Mouse (Mus musculus) heart, postnatal 36 days (tissue): Measurements from ENCODE around the gene Vps13d. TPM values are rescaled to one million over a fixed set of nuclear protein-coding genes. Genes with fewer than 3 reads are reported as not detected.

Experiments used
- DNase-seq, 2 experiments: peaks; one replicate each; pipeline ENCODE4 v3.0.0; 2021 to 2022
- intact Hi-C: fragments of 180-260 bp; cut with DNase I; formaldehyde crosslinking; loops from one replicate; pipeline ENCODE4 v1.15.1; 2025
- total RNA-seq, 2 experiments: library from RNA; stranded (reverse); gene quantifications; 2 replicates each; pipeline ENCODE4 v1.2.3; 2021

Vps13d gene
- total RNA-seq, 2 experiments from 2014 or later, result 70.1 to 73.5 TPM

GRCm38 (mm10) chr4:145017745-145018144 is 177.1 kb downstream of the Vps13d start:
- intact Hi-C loops, result no loop called here

DNA sequence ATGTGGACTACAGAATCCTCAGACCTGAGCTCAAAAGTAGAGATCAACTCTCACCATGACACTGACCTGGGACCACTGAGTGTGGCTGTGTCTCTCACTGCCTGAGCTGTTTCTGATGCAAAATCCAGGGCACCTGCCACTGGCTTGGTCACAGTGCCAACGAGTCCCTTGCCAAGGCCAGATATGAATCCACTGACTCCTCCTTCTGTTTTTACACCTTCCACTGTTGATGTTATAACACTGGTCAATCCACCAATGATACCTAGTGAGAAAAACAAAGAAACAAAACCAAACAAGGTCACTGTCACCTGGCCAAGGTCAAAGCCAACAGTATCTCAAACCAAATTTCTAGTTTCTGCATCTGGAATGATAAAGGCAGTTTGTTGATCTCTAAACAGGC is 178.1 kb downstream of the Vps13d start:
- no peak for DNase-seq
- intact Hi-C loops, result no loop called here

More at GRCm38 (mm10) chr4:145017745-145018144, 177.1 kb downstream of the Vps13d start:
- DNase-seq, result peak; percentile 72 to 77

DNA sequence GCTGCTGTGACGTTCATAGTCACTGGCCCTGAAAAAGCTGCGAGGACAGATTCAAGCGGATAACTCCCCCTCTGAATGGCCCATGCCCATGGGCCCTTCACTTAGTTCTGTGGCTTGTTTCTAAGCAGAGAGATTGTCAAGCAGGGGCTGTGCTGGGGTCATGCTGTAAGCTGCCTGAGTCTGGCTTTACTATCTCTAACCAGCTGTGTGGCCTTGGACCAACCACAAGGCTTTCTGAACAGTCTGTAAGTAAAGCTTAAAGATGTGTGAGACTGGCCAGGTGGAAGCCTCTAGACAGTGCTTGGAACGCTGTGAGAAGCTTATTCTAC is 180.2 kb downstream of the Vps13d start:
- DNase-seq, result no peak
- intact Hi-C loops, result no loop called here

GRCm38 (mm10) chr4:145013760-145014631 is 180.8 kb downstream of the Vps13d start:
- no peak for DNase-seq
- intact Hi-C loops, result no loop called here

DNA sequence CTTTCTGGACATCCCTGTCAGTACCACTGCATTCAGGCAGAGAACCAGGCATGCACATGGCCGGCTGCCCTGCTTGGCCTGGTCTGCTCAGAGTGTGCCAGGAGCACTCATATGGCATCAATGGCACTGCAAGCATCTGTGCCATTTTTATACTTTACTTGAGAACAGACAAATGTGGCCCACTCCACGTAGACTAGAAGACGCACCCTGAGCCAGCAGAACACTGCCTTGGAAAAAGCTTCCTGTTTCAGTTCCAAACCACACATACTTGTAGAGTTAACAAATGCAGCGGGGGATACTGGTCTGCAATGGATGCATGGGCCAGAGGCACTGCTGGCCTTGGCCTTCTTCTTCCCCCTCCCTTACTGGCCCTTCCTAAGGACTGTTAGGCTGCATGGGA is 181.6 kb downstream of the Vps13d start:
- intact Hi-C loops, result no loop called here
- peak; percentile 35 to 53 for DNase-seq

- intact Hi-C loops, result no loop called here
Measured at GRCm38 (mm10) chr4:145011156-145011555, 183.6 kb downstream of the Vps13d start.

GRCm38 (mm10) chr4:145009934-145010333 is 184.9 kb downstream of the Vps13d start:
- intact Hi-C loops, result no loop called here
- no peak for DNase-seq

More at GRCm38 (mm10) chr4:145011156-145011555, 183.6 kb downstream of the Vps13d start:
- no peak for DNase-seq

DNA sequence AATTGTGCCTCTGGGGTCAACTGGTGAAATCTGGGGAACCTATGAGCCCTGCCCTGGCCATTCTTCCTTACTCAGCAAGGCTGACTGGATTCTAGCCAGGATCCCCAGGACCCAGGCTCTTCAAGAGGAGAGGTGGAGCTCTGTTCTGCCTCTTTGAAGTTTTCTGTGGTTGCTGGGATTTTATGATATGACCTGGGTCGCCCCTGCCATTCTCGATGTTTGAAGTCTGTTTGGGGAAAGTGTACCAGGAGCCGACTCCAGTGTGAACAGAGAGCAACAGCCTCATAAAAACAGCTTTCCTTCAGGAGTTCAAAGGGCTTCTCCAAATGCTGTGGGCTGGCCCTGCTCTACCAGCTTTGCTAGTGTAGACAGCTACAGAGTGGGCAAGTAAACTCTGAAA is 185.4 kb downstream of the Vps13d start:
- DNase-seq, result no peak
- intact Hi-C loops, result no loop called here

GRCm38 (mm10) chr4:145005943-145006545 is 188.8 kb downstream of the Vps13d start:
- DNase-seq, result no peak
- intact Hi-C loops, result no loop called here

GRCm38 (mm10) chr4:145004176-145004575 is 190.6 kb downstream of the Vps13d start:
- no peak for DNase-seq
- intact Hi-C loops, result no loop called here

DNA sequence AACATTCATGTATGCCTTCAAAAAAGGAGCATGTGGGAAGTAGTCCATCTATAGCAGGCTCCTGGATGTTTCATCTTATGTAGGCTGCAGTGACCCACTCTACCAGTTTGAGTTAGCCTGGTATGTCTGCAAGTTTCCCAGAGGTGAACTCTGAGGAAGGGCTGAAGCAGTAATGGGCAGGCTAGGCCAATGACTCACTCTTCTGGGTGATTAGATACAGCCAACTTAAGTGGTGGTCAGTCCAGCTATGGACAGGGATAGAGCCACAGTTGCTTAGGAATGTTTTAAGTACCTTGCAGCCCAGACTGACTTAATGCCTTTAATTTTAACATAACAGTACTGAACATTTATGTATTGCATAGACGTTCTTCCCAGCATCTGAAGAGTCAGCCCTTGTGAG is 192.1 kb downstream of the Vps13d start:
- intact Hi-C loops, result no loop called here
- no peak for DNase-seq

GRCm38 (mm10) chr4:144999903-145000382 is 194.9 kb downstream of the Vps13d start:
- intact Hi-C loops, result no loop called here
- DNase-seq, result peak; percentile 63

- DNase-seq, result no peak
- intact Hi-C loops, result no loop called here
Measured at GRCm38 (mm10) chr4:144999572-144999880, 195.3 kb downstream of the Vps13d start.

- intact Hi-C loops, result no loop called here
- no peak for DNase-seq
Measured at GRCm38 (mm10) chr4:144998808-144999571, 195.8 kb downstream of the Vps13d start.

GRCm38 (mm10) chr4:144997887-144998658 is 196.7 kb downstream of the Vps13d start:
- DNase-seq, result no peak
- intact Hi-C loops, result no loop called here

- intact Hi-C loops, result no loop called here
- DNase-seq, result no peak
Measured at GRCm38 (mm10) chr4:144996996-144997820, 197.6 kb downstream of the Vps13d start.

DNA sequence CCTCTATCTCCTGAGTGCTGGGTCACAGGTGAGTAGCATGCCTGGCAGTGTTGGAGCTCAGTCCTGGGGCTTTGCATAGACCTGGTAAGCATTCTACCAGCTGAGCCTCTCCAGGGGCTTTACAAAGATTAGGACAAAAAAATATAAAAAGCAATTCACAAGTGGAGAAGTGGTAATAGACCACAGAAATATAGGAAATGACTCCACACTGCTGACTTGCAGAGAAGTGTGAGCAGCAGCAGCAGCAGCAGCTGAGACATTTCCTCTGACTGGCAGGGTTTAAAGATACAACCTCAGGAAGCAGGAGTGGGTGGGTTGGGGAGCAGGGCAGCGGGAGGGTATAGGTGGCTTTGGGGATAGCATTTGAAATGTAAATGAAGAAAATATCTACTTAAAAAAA is 199.0 kb downstream of the Vps13d start:
- intact Hi-C loops, result no loop called here
- DNase-seq, result no peak

GRCm38 (mm10) chr4:144993047-144993917 is 201.5 kb downstream of the Vps13d start:
- intact Hi-C loops, result no loop called here
- no peak for DNase-seq

- intact Hi-C loops, result no loop called here
- DNase-seq, result no peak
Measured at GRCm38 (mm10) chr4:144992413-144992812, 202.4 kb downstream of the Vps13d start.
